Mouse (Mus musculus) embryonic fibroblast, embryonic 13.5 days (primary cell): ENCODE measurements around the gene Anapc15-ps.

Source experiments
- CTCF ChIP-seq: IDR thresholded peaks from 2 replicates; pipeline ENCODE4 v1.5.1; 2011; ENCODE audit warnings: mild to moderate bottlenecking, control low read depth, low read length, moderate library complexity, borderline replicate concordance; ENCODE audit not compliant: insufficient read depth
- POLR2A ChIP-seq: IDR thresholded peaks from 2 replicates; pipeline ENCODE4 v1.6.1; 2011; ENCODE audit warnings: low read depth, mild to moderate bottlenecking, control low read depth, low read length, moderate library complexity

DNA sequence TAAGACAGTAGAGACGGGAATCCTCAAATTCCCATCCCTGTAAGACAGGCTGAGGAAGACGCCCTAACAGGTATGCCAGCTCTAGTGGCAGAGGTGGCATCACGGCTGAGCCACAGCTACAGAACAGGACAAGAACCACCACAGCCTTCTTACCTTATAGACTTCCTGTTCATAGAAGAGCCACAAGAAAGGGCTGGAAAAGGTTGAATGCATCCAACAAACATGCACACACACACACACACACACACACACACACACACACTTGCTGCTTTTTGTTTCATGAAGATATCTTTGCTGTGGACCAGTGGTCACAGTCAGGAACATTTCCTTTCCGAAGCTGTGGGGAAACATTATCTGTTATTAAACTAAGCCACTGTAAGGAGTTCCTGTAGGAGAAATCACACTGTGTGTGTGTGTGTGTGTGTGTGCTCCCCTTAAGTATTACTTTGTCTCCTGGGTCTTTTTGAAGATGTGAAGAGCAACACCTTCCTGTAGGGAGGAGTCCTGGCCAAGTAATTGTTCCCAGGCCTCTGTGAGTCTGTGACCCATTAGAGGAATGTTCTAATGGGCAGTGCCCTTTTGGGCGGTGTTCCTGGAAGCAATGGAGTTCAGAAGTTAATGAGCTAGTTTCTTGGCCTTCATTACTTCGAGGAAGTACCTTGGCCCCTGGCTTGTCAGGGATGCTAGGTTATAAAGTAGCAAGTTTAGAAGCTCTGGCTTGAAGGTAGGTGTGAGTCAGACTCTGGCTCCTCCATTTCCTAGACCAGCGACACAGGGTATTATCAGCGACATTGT is 25.9 kb upstream of the Anapc15-ps start:
- TF ChIP-seq CTCF (no peak), POLR2A (no peak)
